Mouse (Mus musculus): ENCODE measurements around the gene Dand5.
"Not testable (repeated sequence)": the region's sequence is repeated elsewhere in the genome, so short reads cannot be mapped to it uniquely, and the experiment has no call there.

Gene Dand5

GRCm38 (mm10) chr8:84834866-84835855, 12.5 kb upstream of the Dand5 start:
- DNase-seq (ENCODE audit: low spot score in 2 of 2) = peak in 1 of 2 experiments; percentile 81

- DNase-seq (ENCODE audit: low spot score in 2 of 2) = no peak
These were observed 11.6 kb upstream of the Dand5 start for GRCm38 (mm10) chr8:84834002-84834865.

GRCm38 (mm10) chr8:84832759-84833742, 10.4 kb upstream of the Dand5 start:
- no peak for DNase-seq (ENCODE audit: low spot score in 2 of 2)

GRCm38 (mm10) chr8:84832034-84832717, 9.6 kb upstream of the Dand5 start:
- peak in 1 of 2 experiments; percentile 74 for DNase-seq (ENCODE audit: low spot score in 2 of 2)

GRCm38 (mm10) chr8:84831490-84831889, 8.9 kb upstream of the Dand5 start, which contains the start of gene Gadd45gip1:
Gadd45gip1 (plus strand) TSS chr8:84831522.
- DNase-seq (ENCODE audit: low spot score in 2 of 2) = no peak

GRCm38 (mm10) chr8:84826518-84826917, 3.9 kb upstream of the Dand5 start:
- DNase-seq (ENCODE audit: low spot score in 2 of 2) = not testable (repeated sequence)

GRCm38 (mm10) chr8:84825636-84826035, 3.0 kb upstream of the Dand5 start:
- DNase-seq (ENCODE audit: low spot score in 2 of 2) = no peak

- DNase-seq (ENCODE audit: low spot score in 2 of 2) = no peak
These were observed 1.0 kb upstream of the Dand5 start for GRCm38 (mm10) chr8:84823653-84824052.

GRCm38 (mm10) chr8:84816117-84816516, 6.5 kb downstream of the Dand5 start:
- no peak for DNase-seq (ENCODE audit: low spot score in 2 of 2)

- peak; percentile 76 to 97 for DNase-seq (ENCODE audit: low spot score in 2 of 2)
These were observed 7.1 kb downstream of the Dand5 start for GRCm38 (mm10) chr8:84815547-84815946.

- DNase-seq (ENCODE audit: low spot score in 2 of 2) = no peak
These were observed 7.8 kb downstream of the Dand5 start for GRCm38 (mm10) chr8:84814555-84815441.

GRCm38 (mm10) chr8:84814240-84814554, 8.4 kb downstream of the Dand5 start:
- no peak for DNase-seq (ENCODE audit: low spot score in 2 of 2)

- no peak for DNase-seq (ENCODE audit: low spot score in 2 of 2)
These were observed 8.8 kb downstream of the Dand5 start for GRCm38 (mm10) chr8:84813830-84814229.

GRCm38 (mm10) chr8:84813059-84813458, 9.6 kb downstream of the Dand5 start:
- peak in 1 of 2 experiments; percentile 91 for DNase-seq (ENCODE audit: low spot score in 2 of 2)

GRCm38 (mm10) chr8:84811303-84811702, 11.3 kb downstream of the Dand5 start:
- DNase-seq (ENCODE audit: low spot score in 2 of 2) = no peak

GRCm38 (mm10) chr8:84810896-84811295, 11.7 kb downstream of the Dand5 start:
- DNase-seq (ENCODE audit: low spot score in 2 of 2) = peak; percentile 83 to 98

- DNase-seq (ENCODE audit: low spot score in 2 of 2) = no peak
These were observed 12.7 kb downstream of the Dand5 start for GRCm38 (mm10) chr8:84809941-84810280.

GRCm38 (mm10) chr8:84809109-84809940, 13.3 kb downstream of the Dand5 start:
- no peak for DNase-seq (ENCODE audit: low spot score in 2 of 2)

- DNase-seq (ENCODE audit: low spot score in 2 of 2) = no peak
These were observed 16.6 kb downstream of the Dand5 start for GRCm38 (mm10) chr8:84806031-84806430.

All from left cerebral cortex, adult 9 months (tissue).